In the genomic region with DNA sequence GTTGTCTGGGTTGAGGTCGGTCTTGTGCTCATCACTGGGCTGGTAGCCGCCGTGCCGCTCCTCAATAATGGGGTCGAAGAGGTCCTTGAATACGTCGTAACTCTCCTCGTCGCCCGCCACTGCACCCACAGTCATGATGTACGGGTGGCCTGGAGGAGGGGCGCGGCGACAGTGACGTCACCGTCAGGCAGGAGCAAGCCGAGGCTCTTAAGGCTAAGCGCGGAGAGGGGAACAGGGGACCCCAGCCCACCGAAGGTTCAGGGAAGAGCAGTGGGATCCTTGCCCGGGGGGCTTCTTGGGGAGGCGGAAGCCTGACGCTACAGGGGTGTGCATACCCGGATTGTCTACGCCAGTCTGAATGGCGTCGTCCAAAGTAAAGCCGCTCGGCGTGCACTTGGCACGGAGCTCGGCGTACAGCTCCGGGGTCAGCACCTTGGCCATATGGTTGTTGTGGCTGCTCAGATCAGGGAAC, we compare ENCODE assay signal across 8 mouse cellular contexts. TPM values are rescaled to one million over a fixed set of nuclear protein-coding genes. Genes with fewer than 3 reads are reported as not detected.
A peak's percentile ranks its signal among the peaks of the same experiment; 100 is the strongest.
DNase-seq lines count a peak whose midpoint lies in the region; ATAC-seq and TF ChIP-seq lines count a peak whose summit lies in the region.

No protein-coding gene starts in this region.

- peak overlapping the region; percentile 92 for H3K27ac ChIP-seq in forebrain, embryonic 12.5 days
- H3K27ac ChIP-seq in hindbrain, embryonic 14.5 days = peak overlapping the region; percentile 94
- peak overlapping the region; percentile 21 for H3K27ac ChIP-seq in small intestine, adult 2 months (ENCODE audit: insufficient read depth, low read depth, low read length)

- peak; percentile 67 for ATAC-seq in forebrain, embryonic 12.5 days (ENCODE audit: low FRiP score)
- peak; percentile 49 for ATAC-seq in hindbrain, embryonic 14.5 days (ENCODE audit: low FRiP score)

- intact Hi-C loops in left cerebral cortex, postnatal 25 days (cut with DNase I) = no loop called here

- H3K4me3 ChIP-seq in forebrain, embryonic 12.5 days (replicated peaks) = peak overlapping the region; percentile 95
- H3K4me3 ChIP-seq in hindbrain, embryonic 14.5 days (replicated peaks; ENCODE audit: low read length) = peak overlapping the region; percentile 96
- H3K4me3 ChIP-seq in small intestine, adult 2 months (ENCODE audit: low read depth, low read length) = peak overlapping the region; percentile 81

- no peak for TF ChIP-seq CTCF in brain, embryonic 14.5 days (IDR thresholded peaks at IDR 0.05; ENCODE audit: borderline replicate concordance, extremely low read depth, insufficient read depth, insufficient read length)
- no peak for TF ChIP-seq CTCF in small intestine, adult 2 months (IDR thresholded peaks at IDR 0.05; ENCODE audit: extremely low read depth, insufficient read length, insufficient replicate concordance, low read depth, low read length)

- under 1% methylated on average over 34 of the region's 34 CpGs for WGBS in forebrain, embryonic 12.5 days
- under 1% methylated on average over 34 of the region's 34 CpGs for WGBS in hindbrain, embryonic 14.5 days
- under 1% methylated on average over 34 of the region's 34 CpGs for WGBS in small intestine, adult 2 months

- H3K9ac ChIP-seq in forebrain, embryonic 12.5 days = peak overlapping the region; percentile 98
- peak overlapping the region; percentile 99 for H3K9ac ChIP-seq in hindbrain, embryonic 14.5 days

- H3K27me3 ChIP-seq in forebrain, embryonic 12.5 days = peaks cover 19% of the 10 kb centered on the region; the same call in 1 of the 2 replicates
- no peaks in the 10 kb centered on the region for H3K27me3 ChIP-seq in hindbrain, embryonic 14.5 days (ENCODE audit: control insufficient read depth, insufficient read depth, low read length)
- H3K27me3 ChIP-seq in small intestine, adult 2 months (ENCODE audit: control insufficient read depth, insufficient read depth, low read length) = no peaks in the 10 kb centered on the region

- H3K4me2 ChIP-seq in forebrain, embryonic 12.5 days = peak overlapping the region; percentile 97
- peak overlapping the region; percentile 95 for H3K4me2 ChIP-seq in hindbrain, embryonic 14.5 days (replicated peaks)

- no peaks in the 10 kb centered on the region for H3K9me3 ChIP-seq in forebrain, embryonic 12.5 days
- H3K9me3 ChIP-seq in hindbrain, embryonic 14.5 days (ENCODE audit: control insufficient read depth, low read length) = no peaks in the 10 kb centered on the region

- peaks cover 29% of the 10 kb centered on the region for H3K36me3 ChIP-seq in forebrain, embryonic 12.5 days (replicated peaks)
- peaks cover 29% of the 10 kb centered on the region for H3K36me3 ChIP-seq in hindbrain, embryonic 14.5 days (replicated peaks; ENCODE audit: control insufficient read depth, insufficient read depth)
- peaks cover 7% of the 10 kb centered on the region; the same call in 1 of the 2 replicates for H3K36me3 ChIP-seq in small intestine, adult 2 months (ENCODE audit: control insufficient read depth, insufficient read depth, low read length)

- no peak for TF ChIP-seq POLR2A in brain, embryonic 14.5 days (IDR thresholded peaks at IDR 0.05; ENCODE audit: borderline replicate concordance, extremely low read depth, insufficient read depth, insufficient read length, poor library complexity, severe bottlenecking)
- no peak for TF ChIP-seq POLR2A in small intestine, adult 2 months (IDR thresholded peaks at IDR 0.05; ENCODE audit: low read depth, low read length)

- DNase-seq in adrenal gland, adult (ENCODE audit: inconsistent age in 2 of 2, low spot score in 1 of 2) = peak; percentile 81 to 83
- DNase-seq in adrenal gland, adult 8-10 months = no peak
- peak; percentile 93 for DNase-seq in brain, embryonic 14.5 days (ENCODE audit: low read depth)
- DNase-seq in hindbrain, embryonic 14.5 days (ENCODE audit: low spot score) = peak; percentile 74
- peak; percentile 81 to 83 for DNase-seq in left cerebral cortex, postnatal 25 days (ENCODE audit: low spot score in 2 of 2)
- DNase-seq in mesoderm, embryonic 11.5 days (ENCODE audit: low read depth, low spot score) = peak; percentile 69

- H3K4me1 ChIP-seq in forebrain, embryonic 12.5 days = peaks cover 33% of the 10 kb centered on the region
- H3K4me1 ChIP-seq in hindbrain, embryonic 14.5 days (replicated peaks; ENCODE audit: control insufficient read depth, insufficient read depth, low read length) = peaks cover 28% of the 10 kb centered on the region
- peaks cover 33% of the 10 kb centered on the region for H3K4me1 ChIP-seq in small intestine, adult 2 months (ENCODE audit: control insufficient read depth, insufficient read depth, insufficient read length, low read length)

RNA-seq across cellular contexts. Expression of gene Ckb, which starts 0.7 kb away (rescaled TPM):
- total RNA-seq in adrenal gland, adult 8-10 months (2022) = 100 to 1,000 TPM in 1 of 4 experiments, 10 to 100 TPM in 3; 50.3 to 118 (median 79.5) TPM
- polyA plus RNA-seq in brain, embryonic 14.5 days (2012; rRNA removed) = 1,393 and 1,883 TPM in 2 replicates
- 2,395 and 2,485 TPM in 2 replicates for polyA plus RNA-seq in forebrain, embryonic 12.5 days (2016; fragmentation: Nextera tagmentation; extraction: Ambion mirVana)
- polyA plus RNA-seq in hindbrain, embryonic 14.5 days (2014; fragmentation: Nextera tagmentation; extraction: Ambion mirVana) = 1,434 and 1,576 TPM in 2 replicates
- total RNA-seq in left cerebral cortex, postnatal 25 days (2021) = 1,000 to 10,000 TPM; 1,727 to 1,729 TPM
- polyA plus RNA-seq in small intestine, adult 2 months (2012; rRNA removed) = 599 and 1,328 TPM in 2 replicates

RNA-seq across cellular contexts. Expression of gene Trmt61a, which starts 6.4 kb away (rescaled TPM):
- total RNA-seq in adrenal gland, adult 8-10 months (2022) = 10 to 100 TPM; 12.8 to 16.6 (median 16.0) TPM
- 21.9 and 27.9 TPM in 2 replicates for polyA plus RNA-seq in brain, embryonic 14.5 days (2012; rRNA removed)
- 15.4 and 16.7 TPM in 2 replicates for polyA plus RNA-seq in forebrain, embryonic 12.5 days (2016; fragmentation: Nextera tagmentation; extraction: Ambion mirVana)
- 6.1 and 7.2 TPM in 2 replicates for polyA plus RNA-seq in hindbrain, embryonic 14.5 days (2014; fragmentation: Nextera tagmentation; extraction: Ambion mirVana)
- 10 to 100 TPM; 17.1 to 17.4 TPM for total RNA-seq in left cerebral cortex, postnatal 25 days (2021)
- polyA plus RNA-seq in small intestine, adult 2 months (2012; rRNA removed) = 24.9 and 33.6 TPM in 2 replicates

RNA-seq across cellular contexts. Expression of gene Bag5, which starts 41.6 kb away (rescaled TPM):
- 10 to 100 TPM; 39.2 to 41.7 (median 40.0) TPM for total RNA-seq in adrenal gland, adult 8-10 months (2022)
- 31.1 and 40.7 TPM in 2 replicates for polyA plus RNA-seq in brain, embryonic 14.5 days (2012; rRNA removed)
- polyA plus RNA-seq in forebrain, embryonic 12.5 days (2016; fragmentation: Nextera tagmentation; extraction: Ambion mirVana) = 59.0 and 62.7 TPM in 2 replicates
- 65.5 and 71.6 TPM in 2 replicates for polyA plus RNA-seq in hindbrain, embryonic 14.5 days (2014; fragmentation: Nextera tagmentation; extraction: Ambion mirVana)
- total RNA-seq in left cerebral cortex, postnatal 25 days (2021) = 10 to 100 TPM; 53.9 to 56.9 TPM
- 3.4 and 5.5 TPM in 2 replicates for polyA plus RNA-seq in small intestine, adult 2 months (2012; rRNA removed)

RNA-seq across cellular contexts. Expression of gene Apopt1, which starts 41.6 kb away (rescaled TPM):
- 10 to 100 TPM; 65.7 to 82.3 (median 74.3) TPM for total RNA-seq in adrenal gland, adult 8-10 months (2022)
- polyA plus RNA-seq in brain, embryonic 14.5 days (2012; rRNA removed) = 31.9 and 35.4 TPM in 2 replicates
- polyA plus RNA-seq in forebrain, embryonic 12.5 days (2016; fragmentation: Nextera tagmentation; extraction: Ambion mirVana) = 55.0 and 56.0 TPM in 2 replicates
- 48.2 and 61.4 TPM in 2 replicates for polyA plus RNA-seq in hindbrain, embryonic 14.5 days (2014; fragmentation: Nextera tagmentation; extraction: Ambion mirVana)
- 10 to 100 TPM; 37.0 to 40.0 TPM for total RNA-seq in left cerebral cortex, postnatal 25 days (2021)
- polyA plus RNA-seq in small intestine, adult 2 months (2012; rRNA removed) = 12.1 and 16.7 TPM in 2 replicates

Comparison
In these comparisons a context has a peak if more than half of its experiments do, and no peak if none do; other contexts are left out.
1. H3K27ac ChIP-seq: peak in every context shown above with its lines; median percentile 94 in hindbrain, embryonic 14.5 days; 92 in forebrain, embryonic 12.5 days; 21 in small intestine, adult 2 months.